Mouse (Mus musculus): ENCODE measurements around the gene Cnn2. TPM values are rescaled to one million over a fixed set of nuclear protein-coding genes. Genes with fewer than 3 reads are reported as not detected.
"Not testable (repeated sequence)": the region's sequence is repeated elsewhere in the genome, so short reads cannot be mapped to it uniquely, and the experiment has no call there.

The Cnn2 gene
- polyA plus RNA-seq, 1 experiment from 2014 or later = 332 TPM

- not testable (repeated sequence) for H3K4me2 ChIP-seq (replicated peaks; ENCODE audit: low read depth, low read length); H3K9ac ChIP-seq (replicated peaks; ENCODE audit: low read length); H3K27ac ChIP-seq (ENCODE audit: low read length); H3K36me3 ChIP-seq (ENCODE audit: insufficient read depth, low read length); H3K9me3 ChIP-seq (ENCODE audit: low read length); H3K27me3 ChIP-seq (ENCODE audit: insufficient read depth, low read length); H3K4me3 ChIP-seq (ENCODE audit: low read length); ATAC-seq (ENCODE audit: low FRiP score, low TSS enrichment)
- H3K4me1 ChIP-seq (ENCODE audit: insufficient read depth, low read length) = peaks cover 14% of the 10 kb centered on the region
- 82% methylated on average over 2 of the region's 4 CpGs for WGBS
Measured at GRCm38 (mm10) chr10:80045364-80045763, 57.0 kb downstream of the Cnn2 start.

Other genes starting within 250 kb of the Cnn2 start
- 60.9 and 63.8 TPM in 2 replicates for gene Polrmt, start 242.0 kb upstream of the Cnn2 start, polyA plus RNA-seq (2015; fragmentation: Nextera tagmentation; extraction: Ambion mirVana)
- 0.14 and 0.39 TPM in 2 replicates for gene Fgf22, start 233.5 kb upstream of the Cnn2 start, polyA plus RNA-seq (2015; fragmentation: Nextera tagmentation; extraction: Ambion mirVana)
- 66.4 and 77.0 TPM in 2 replicates for gene Rnf126, start 221.6 kb upstream of the Cnn2 start, polyA plus RNA-seq (2015; fragmentation: Nextera tagmentation; extraction: Ambion mirVana)
- gene Fstl3, start 211.3 kb upstream of the Cnn2 start, polyA plus RNA-seq (2015; fragmentation: Nextera tagmentation; extraction: Ambion mirVana) = 23.9 and 26.4 TPM in 2 replicates
- not detected in 2 replicates for gene Prss57, start 197.6 kb upstream of the Cnn2 start, polyA plus RNA-seq (2015; fragmentation: Nextera tagmentation; extraction: Ambion mirVana)
- 190 and 194 TPM in 2 replicates for gene Palm, start 195.0 kb upstream of the Cnn2 start, polyA plus RNA-seq (2015; fragmentation: Nextera tagmentation; extraction: Ambion mirVana)
- 18.2 and 18.5 TPM in 2 replicates for gene Misp, start 167.6 kb upstream of the Cnn2 start, polyA plus RNA-seq (2015; fragmentation: Nextera tagmentation; extraction: Ambion mirVana)
- gene Ptbp1, start 134.2 kb upstream of the Cnn2 start, polyA plus RNA-seq (2015; fragmentation: Nextera tagmentation; extraction: Ambion mirVana) = 431 and 491 TPM in 2 replicates
- gene Prtn3, start 114.1 kb upstream of the Cnn2 start, polyA plus RNA-seq (2015; fragmentation: Nextera tagmentation; extraction: Ambion mirVana) = 7.9 and 8.2 TPM in 2 replicates
- 72.7 and 78.6 TPM in 2 replicates for gene Plppr3, start 114.0 kb upstream of the Cnn2 start, polyA plus RNA-seq (2015; fragmentation: Nextera tagmentation; extraction: Ambion mirVana)
- 0.60 and 0.76 TPM in 2 replicates for gene Elane, start 102.3 kb upstream of the Cnn2 start, polyA plus RNA-seq (2015; fragmentation: Nextera tagmentation; extraction: Ambion mirVana)
- gene Cfd, start 97.7 kb upstream of the Cnn2 start, polyA plus RNA-seq (2015; fragmentation: Nextera tagmentation; extraction: Ambion mirVana) = not detected in 2 replicates
- gene Med16, start 79.7 kb upstream of the Cnn2 start, polyA plus RNA-seq (2015; fragmentation: Nextera tagmentation; extraction: Ambion mirVana) = 71.0 and 72.4 TPM in 2 replicates
- 9.2 TPM in 1 of 2 replicates, not detected in the other for gene Gm26602, start 77.7 kb upstream of the Cnn2 start, polyA plus RNA-seq (2015; fragmentation: Nextera tagmentation; extraction: Ambion mirVana)
- gene Kiss1r, start 71.6 kb upstream of the Cnn2 start, polyA plus RNA-seq (2015; fragmentation: Nextera tagmentation; extraction: Ambion mirVana) = 1.5 and 2.1 TPM in 2 replicates
- gene R3hdm4, start 67.4 kb upstream of the Cnn2 start, polyA plus RNA-seq (2015; fragmentation: Nextera tagmentation; extraction: Ambion mirVana) = 169 and 170 TPM in 2 replicates
- gene Arid3a, start 61.5 kb upstream of the Cnn2 start, polyA plus RNA-seq (2015; fragmentation: Nextera tagmentation; extraction: Ambion mirVana) = 5.5 and 9.2 TPM in 2 replicates
- gene Wdr18, start 28.4 kb upstream of the Cnn2 start, polyA plus RNA-seq (2015; fragmentation: Nextera tagmentation; extraction: Ambion mirVana) = 101 and 113 TPM in 2 replicates
- 0.54 and 0.71 TPM in 2 replicates for gene Grin3b, start 17.9 kb upstream of the Cnn2 start, polyA plus RNA-seq (2015; fragmentation: Nextera tagmentation; extraction: Ambion mirVana)
- gene Tmem259, start 4.3 kb upstream of the Cnn2 start, polyA plus RNA-seq (2015; fragmentation: Nextera tagmentation; extraction: Ambion mirVana) = 10.8 and 11.2 TPM in 2 replicates
- 4.2 and 4.4 TPM in 2 replicates for gene Abca7, start 7.9 kb downstream of the Cnn2 start, polyA plus RNA-seq (2015; fragmentation: Nextera tagmentation; extraction: Ambion mirVana)
- gene Arhgap45, start 28.1 kb downstream of the Cnn2 start, polyA plus RNA-seq (2015; fragmentation: Nextera tagmentation; extraction: Ambion mirVana) = 10.5 and 11.3 TPM in 2 replicates
- 242 and 248 TPM in 2 replicates for gene Polr2e, start 51.2 kb downstream of the Cnn2 start, polyA plus RNA-seq (2015; fragmentation: Nextera tagmentation; extraction: Ambion mirVana)
- gene Gpx4, start 58.6 kb downstream of the Cnn2 start, polyA plus RNA-seq (2015; fragmentation: Nextera tagmentation; extraction: Ambion mirVana) = 617 and 706 TPM in 2 replicates
- 16.1 and 17.6 TPM in 2 replicates for gene Sbno2, start 117.0 kb downstream of the Cnn2 start, polyA plus RNA-seq (2015; fragmentation: Nextera tagmentation; extraction: Ambion mirVana)
- 18.2 and 20.2 TPM in 2 replicates for gene Stk11, start 127.2 kb downstream of the Cnn2 start, polyA plus RNA-seq (2015; fragmentation: Nextera tagmentation; extraction: Ambion mirVana)
- gene Atp5d, start 150.0 kb downstream of the Cnn2 start, polyA plus RNA-seq (2015; fragmentation: Nextera tagmentation; extraction: Ambion mirVana) = 676 and 688 TPM in 2 replicates
- 6.4 and 7.3 TPM in 2 replicates for gene Cbarp, start 152.3 kb downstream of the Cnn2 start, polyA plus RNA-seq (2015; fragmentation: Nextera tagmentation; extraction: Ambion mirVana)
- gene Midn, start 159.7 kb downstream of the Cnn2 start, polyA plus RNA-seq (2015; fragmentation: Nextera tagmentation; extraction: Ambion mirVana) = 15.9 and 16.8 TPM in 2 replicates
- 96.2 and 101 TPM in 2 replicates for gene Cirbp, start 177.4 kb downstream of the Cnn2 start, polyA plus RNA-seq (2015; fragmentation: Nextera tagmentation; extraction: Ambion mirVana)
- 15.2 and 15.3 TPM in 2 replicates for gene 1600002K03Rik, start 184.4 kb downstream of the Cnn2 start, polyA plus RNA-seq (2015; fragmentation: Nextera tagmentation; extraction: Ambion mirVana)
- 11.0 and 11.8 TPM in 2 replicates for gene Efna2, start 190.9 kb downstream of the Cnn2 start, polyA plus RNA-seq (2015; fragmentation: Nextera tagmentation; extraction: Ambion mirVana)
- gene Mum1, start 237.8 kb downstream of the Cnn2 start, polyA plus RNA-seq (2015; fragmentation: Nextera tagmentation; extraction: Ambion mirVana) = 72.2 and 74.6 TPM in 2 replicates